Mouse (Mus musculus) embryo, embryonic 11.5 days (tissue): Measurements from ENCODE around the gene Cnnm3.

Experiments
- DNase-seq: peaks from one replicate; pipeline ENCODE4 v3.0.0-alpha.2; 2012; ENCODE audit warnings: low read depth, low spot score

Cnnm3 gene

GRCm38 (mm10) chr1:36556553-36557456 is 45.1 kb downstream of the Cnnm3 start:
- DNase-seq = peak; percentile 91

GRCm38 (mm10) chr1:36557457-36558011 is 45.9 kb downstream of the Cnnm3 start:
- peak; percentile 71 for DNase-seq

GRCm38 (mm10) chr1:36558031-36558993 is 46.6 kb downstream of the Cnnm3 start, which contains the start of gene Sema4c:
Gene Sema4c (minus strand): TSS chr1:36558349.
- DNase-seq = peak; percentile 75

DNA sequence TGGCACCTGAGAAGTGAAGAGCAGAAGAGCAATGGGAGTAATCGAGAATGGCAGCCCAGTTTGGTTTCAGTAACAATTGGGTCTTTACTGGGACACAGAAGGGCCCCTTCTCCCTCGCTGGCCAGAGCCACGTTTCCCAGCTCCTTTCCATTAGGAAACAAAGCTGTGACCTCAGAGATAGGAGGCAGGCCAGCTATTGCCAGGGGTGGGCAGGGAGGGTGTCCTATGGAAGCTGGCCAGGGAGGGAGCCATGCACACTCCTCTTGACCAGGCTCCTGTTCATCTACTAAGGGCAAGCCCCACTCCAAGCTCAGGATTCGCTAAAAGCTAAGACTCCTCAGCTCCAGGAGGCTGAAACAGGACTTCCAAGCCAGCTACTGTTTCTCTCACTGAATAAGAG is 47.6 kb downstream of the Cnnm3 start:
- DNase-seq = no peak

DNA sequence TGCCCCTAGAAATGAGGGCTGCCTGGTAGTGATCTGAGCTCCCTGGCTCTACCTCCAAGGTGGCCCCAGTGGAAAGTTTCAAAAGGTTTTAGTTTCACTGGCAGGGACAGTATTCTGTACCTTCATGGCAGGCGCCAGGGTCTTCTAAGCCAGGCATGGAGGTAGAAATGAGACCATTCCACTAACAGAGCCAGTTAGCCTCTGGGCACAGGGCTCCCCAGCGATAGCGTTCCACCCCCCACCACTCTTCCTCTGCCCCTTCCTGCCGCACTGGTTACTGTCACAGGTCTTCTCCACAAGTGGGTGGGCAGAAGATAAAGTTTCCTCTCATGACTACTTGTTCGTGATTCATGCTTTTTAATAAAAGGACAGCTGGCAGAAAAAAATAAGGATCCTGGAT is 48.2 kb downstream of the Cnnm3 start:
- no peak for DNase-seq

DNA sequence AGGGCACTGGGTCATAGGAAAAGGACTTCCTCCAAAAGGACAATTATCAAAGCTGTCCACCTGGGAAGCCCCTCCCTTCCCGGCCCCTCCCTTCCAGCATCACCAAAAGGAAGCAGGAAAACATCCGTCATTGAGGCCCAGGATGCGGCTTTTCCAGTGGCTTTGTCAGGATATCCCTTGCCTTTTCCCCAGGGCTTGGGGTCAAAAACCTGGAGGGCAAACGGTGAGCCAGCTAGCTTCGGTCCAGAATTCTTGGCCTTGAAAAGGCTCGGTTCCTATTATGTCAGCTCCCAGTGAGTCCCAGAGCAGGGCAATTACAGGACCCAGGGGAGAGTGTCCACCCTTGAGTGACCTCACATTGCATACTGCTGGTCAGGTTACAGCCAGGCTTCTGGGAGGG is 49.2 kb downstream of the Cnnm3 start:
- no peak for DNase-seq

DNA sequence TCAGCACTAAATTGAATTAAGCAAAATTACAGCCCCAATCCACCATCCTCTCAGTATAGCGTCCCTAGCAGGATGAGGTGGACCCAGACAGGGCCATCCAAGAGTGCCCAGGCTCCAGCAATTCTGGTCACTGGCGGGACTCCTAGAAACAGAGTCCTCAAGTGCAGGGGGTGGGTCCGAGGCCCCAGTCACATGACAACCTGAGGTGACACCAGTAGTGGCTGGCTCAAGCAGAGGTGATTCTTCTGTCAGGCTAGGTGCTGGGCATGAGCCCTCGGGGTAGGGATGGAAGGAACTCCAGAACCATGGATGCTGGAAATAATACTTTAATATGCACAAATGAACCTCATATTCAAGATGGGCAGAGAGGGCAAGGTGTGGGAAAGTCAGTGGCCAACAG is 50.7 kb downstream of the Cnnm3 start:
- no peak for DNase-seq

- DNase-seq = no peak
Measured at GRCm38 (mm10) chr1:36563197-36563596, 51.5 kb downstream of the Cnnm3 start.

DNA sequence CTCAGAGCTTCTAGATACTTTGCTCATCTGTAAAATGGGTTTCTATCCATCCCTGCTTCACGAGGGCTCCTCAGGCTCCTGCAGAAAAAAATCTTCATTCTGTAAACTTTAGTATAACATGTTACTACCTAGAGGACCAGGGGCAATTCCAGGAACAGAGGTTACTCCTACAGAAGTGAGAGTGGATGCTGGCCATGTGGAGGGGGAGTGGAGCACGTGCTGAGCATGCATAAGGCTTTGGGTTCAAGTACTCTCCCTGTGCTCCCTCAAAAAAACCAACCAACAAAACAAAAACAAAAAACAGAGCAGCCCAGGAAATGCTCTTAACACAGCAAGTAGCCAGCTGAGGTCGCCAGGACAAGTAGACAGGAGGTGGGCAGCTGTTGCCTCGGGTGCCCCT is 52.0 kb downstream of the Cnnm3 start:
- DNase-seq = no peak

- DNase-seq = no peak
Measured at GRCm38 (mm10) chr1:36564101-36564500, 52.4 kb downstream of the Cnnm3 start.

GRCm38 (mm10) chr1:36566425-36566824 is 54.8 kb downstream of the Cnnm3 start:
- DNase-seq = no peak

DNA sequence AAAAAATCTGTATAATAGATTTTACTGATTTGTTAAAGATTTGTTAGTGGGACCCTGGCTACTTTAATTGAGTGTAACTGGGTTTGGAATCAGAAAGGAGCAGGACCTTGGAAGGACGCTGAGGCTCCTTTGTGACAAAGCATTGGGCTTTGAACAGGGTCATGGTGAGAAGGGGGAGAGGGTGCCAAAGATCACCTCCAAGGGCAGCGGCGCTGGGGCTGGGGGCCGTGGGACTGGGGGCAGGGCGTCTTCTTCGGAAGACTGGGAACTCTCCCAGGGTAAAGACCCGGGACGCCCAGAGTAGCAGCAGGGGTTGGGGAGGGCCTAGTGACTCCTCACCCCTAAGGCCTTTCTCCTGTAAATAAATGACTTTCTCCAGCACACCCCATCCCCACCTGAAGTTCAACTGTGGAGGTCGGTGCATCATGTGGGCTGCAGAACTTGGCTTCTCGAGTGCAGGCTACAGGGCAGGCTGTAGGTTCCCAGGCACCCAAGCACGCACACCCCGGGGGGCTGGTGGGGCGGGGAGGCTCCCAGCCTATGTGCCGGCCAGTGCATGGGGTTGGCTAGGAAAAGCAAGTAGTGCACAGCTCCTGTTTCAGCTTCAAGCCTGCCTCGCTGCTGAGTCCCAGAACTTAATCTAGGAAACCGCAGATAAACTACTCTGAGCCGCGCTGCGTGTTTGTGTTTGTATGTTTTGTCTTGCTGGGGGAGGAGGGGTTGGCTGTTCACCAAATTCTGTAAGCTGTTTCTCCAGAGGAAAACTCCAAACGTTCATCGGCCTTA is 56.3 kb downstream of the Cnnm3 start:
- no peak for DNase-seq

DNA sequence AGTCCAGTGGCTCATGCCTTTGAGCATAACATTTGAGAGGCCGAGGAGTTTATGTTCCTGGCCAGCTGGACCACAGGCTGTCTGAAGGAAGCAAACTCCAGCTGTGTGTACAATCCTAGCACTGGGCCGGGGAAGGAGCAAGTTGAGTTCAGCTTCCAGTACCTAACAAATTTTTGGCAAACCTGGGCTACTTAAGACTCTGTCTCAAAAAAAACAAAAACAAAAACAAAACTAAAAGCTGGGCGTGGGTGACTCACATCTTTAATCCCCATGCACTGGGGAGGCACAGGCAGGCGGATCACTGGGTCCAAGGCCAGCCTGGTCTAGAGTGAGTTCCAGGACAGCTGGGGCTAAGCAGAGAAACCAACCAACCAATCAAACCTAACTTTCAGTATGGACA is 57.1 kb downstream of the Cnnm3 start:
- no peak for DNase-seq

DNA sequence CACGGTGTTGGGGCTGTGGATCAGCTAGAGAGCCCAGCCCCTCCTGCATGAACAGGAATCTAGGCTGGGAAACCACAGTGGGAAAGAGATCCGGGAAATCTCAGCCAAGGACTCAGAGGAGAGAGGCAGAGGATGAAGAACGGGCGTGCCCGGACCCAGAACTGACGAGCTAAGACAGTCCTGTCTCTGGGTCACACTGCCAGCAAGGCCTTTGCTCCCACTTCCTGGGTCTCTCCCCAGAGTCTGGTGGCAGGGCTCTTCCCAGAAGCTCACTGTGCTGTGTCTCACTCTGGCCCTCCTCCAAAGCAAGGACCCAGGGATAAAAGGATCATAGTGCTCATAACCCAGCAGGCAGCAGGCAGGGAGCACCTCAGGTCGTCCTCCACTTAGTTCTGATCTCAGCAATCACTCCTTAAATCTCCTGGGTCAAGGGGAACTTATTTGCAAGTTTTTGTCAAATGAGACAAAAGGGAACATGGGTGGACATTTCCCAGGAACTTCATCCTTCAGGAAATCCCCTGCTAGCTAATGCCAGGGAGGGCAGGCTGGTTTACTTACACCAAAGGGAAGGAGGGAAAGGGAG is 58.1 kb downstream of the Cnnm3 start:
- no peak for DNase-seq

GRCm38 (mm10) chr1:36570320-36570719 is 58.7 kb downstream of the Cnnm3 start:
- DNase-seq = no peak

DNA sequence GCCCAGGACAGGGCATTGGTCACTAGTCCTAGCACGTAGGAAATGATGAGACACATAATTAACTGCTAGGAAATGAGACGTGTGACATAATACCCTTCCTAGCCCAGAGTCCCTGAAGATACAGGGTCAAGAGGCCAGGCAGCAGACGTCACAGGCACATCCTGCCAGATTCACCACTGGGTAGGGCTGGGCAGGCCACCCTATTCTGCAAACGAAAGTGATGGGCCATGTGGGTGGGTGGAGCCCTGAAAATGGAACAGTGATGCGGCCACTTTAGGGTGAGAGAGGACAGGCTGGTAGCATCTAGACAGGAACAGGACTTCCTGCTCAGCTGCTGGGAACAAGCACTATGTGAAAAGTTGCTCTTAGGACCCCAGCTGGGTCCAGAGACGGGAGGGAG is 60.0 kb downstream of the Cnnm3 start:
- DNase-seq = no peak

- no peak for DNase-seq
Measured at GRCm38 (mm10) chr1:36572140-36572700, 60.6 kb downstream of the Cnnm3 start.

GRCm38 (mm10) chr1:36572709-36573108 is 61.0 kb downstream of the Cnnm3 start:
- DNase-seq = no peak

DNA sequence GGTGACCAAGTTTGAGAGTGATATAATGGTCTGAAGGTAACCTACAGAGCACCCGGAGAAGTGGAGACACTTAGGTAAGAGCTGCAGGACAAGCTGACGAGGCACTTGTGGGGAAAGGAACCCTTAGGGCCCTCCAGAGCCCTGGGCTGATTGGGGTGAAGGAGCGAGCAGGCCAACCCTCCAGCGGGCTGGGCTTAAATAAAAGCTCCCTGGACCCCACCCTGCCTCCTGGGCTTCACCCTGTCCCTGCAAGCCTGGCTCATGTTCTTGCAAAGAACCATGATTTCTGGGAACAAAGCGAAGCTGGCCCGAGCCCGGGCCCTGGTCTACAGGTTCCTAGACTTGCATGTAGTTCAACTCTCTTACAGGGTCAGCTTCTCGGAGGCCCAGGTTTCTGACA is 61.9 kb downstream of the Cnnm3 start:
- DNase-seq = no peak

- DNase-seq = no peak
Measured at GRCm38 (mm10) chr1:36574196-36574955, 62.7 kb downstream of the Cnnm3 start.
